Mouse (Mus musculus): ENCODE data around the gene Cpne1.

GRCm38 (mm10) chr2:156084541-156084940, 27.2 kb downstream of the Cpne1 start:
- TF ChIP-seq POLR2A (IDR thresholded peaks at IDR 0.05; ENCODE audit: insufficient read depth, low read length) (no peak), CTCF (IDR thresholded peaks at IDR 0.05; ENCODE audit: low read depth, low read length) (no peak), EP300 (IDR thresholded peaks at IDR 0.05; ENCODE audit: insufficient read depth, low read depth, low read length) (no peak)

Measured in ES-Bruce4 (cell line).